Mouse (Mus musculus) liver, embryonic 15.5 days (tissue): ENCODE data around the gene Vps52. TPM values are rescaled to one million over a fixed set of nuclear protein-coding genes. Genes with fewer than 3 reads are reported as not detected.

Experiments used
- ATAC-seq: fragments of 200-750 bp; cut with Nextera tagmentation; 2 replicates; pipeline ENCODE4 v1.8.0; 2017; ENCODE audit warnings: moderate number of reproducible peaks, mild to moderate bottlenecking, moderate library complexity; ENCODE audit not compliant: insufficient read depth
- H3K27ac ChIP-seq: fragments of 300-500 bp; sonication (generic); replicated peaks from 2 replicates; pipeline ENCODE4 v1.5.1; 2015; ENCODE audit warnings: mild to moderate bottlenecking, inconsistent platforms
- H3K27me3 ChIP-seq: fragments of 300-500 bp; sonication (generic); 2 replicates; pipeline ENCODE4 v1.6.1; 2015; ENCODE audit warnings: mild to moderate bottlenecking, inconsistent platforms
- H3K36me3 ChIP-seq: fragments of 300-500 bp; sonication (generic); replicated peaks from 2 replicates; pipeline ENCODE4 v1.6.1; 2015; ENCODE audit warnings: moderate library complexity, mild to moderate bottlenecking, inconsistent platforms
- H3K4me1 ChIP-seq: fragments of 300-500 bp; sonication (generic); replicated peaks from 2 replicates; pipeline ENCODE4 v1.6.1; 2015; ENCODE audit warnings: inconsistent platforms
- H3K4me2 ChIP-seq: fragments of 300-500 bp; sonication (generic); 2 replicates; pipeline ENCODE4 v1.6.1; 2015; ENCODE audit warnings: moderate library complexity, mild to moderate bottlenecking, inconsistent platforms
- H3K4me3 ChIP-seq: fragments of 300-500 bp; sonication (generic); replicated peaks from 2 replicates; pipeline ENCODE4 v1.5.1; 2015; ENCODE audit warnings: mild to moderate bottlenecking, inconsistent platforms
- H3K9ac ChIP-seq: fragments of 300-500 bp; sonication (generic); 2 replicates; pipeline ENCODE4 v1.6.1; 2015; ENCODE audit warnings: moderate library complexity, mild to moderate bottlenecking, inconsistent platforms
- H3K9me3 ChIP-seq: fragments of 300-500 bp; sonication (generic); replicated peaks from 2 replicates; pipeline ENCODE4 v1.6.1; 2016; ENCODE audit warnings: inconsistent platforms
- WGBS: fragments of 180-500 bp; shearing (Covaris S2); methylation state at CpG from one replicate; pipeline ENCODE4 v1.1.7; 2015; ENCODE audit warnings: mixed read lengths; ENCODE audit not compliant: insufficient replicate concordance; 5-methylcytosine and 5-hydroxymethylcytosine counted together
- polyA plus RNA-seq: library from polyadenylated mRNA; unstranded; fragments of >200 nt; fragmentation: Nextera tagmentation; extraction: Ambion mirVana; gene quantifications from 2 replicates; pipeline ENCODE4 v1.2.1, GENCODE M21; 2015

Gene Vps52
- polyA plus RNA-seq: 23.3 and 24.6 TPM in 2 replicates

DNA sequence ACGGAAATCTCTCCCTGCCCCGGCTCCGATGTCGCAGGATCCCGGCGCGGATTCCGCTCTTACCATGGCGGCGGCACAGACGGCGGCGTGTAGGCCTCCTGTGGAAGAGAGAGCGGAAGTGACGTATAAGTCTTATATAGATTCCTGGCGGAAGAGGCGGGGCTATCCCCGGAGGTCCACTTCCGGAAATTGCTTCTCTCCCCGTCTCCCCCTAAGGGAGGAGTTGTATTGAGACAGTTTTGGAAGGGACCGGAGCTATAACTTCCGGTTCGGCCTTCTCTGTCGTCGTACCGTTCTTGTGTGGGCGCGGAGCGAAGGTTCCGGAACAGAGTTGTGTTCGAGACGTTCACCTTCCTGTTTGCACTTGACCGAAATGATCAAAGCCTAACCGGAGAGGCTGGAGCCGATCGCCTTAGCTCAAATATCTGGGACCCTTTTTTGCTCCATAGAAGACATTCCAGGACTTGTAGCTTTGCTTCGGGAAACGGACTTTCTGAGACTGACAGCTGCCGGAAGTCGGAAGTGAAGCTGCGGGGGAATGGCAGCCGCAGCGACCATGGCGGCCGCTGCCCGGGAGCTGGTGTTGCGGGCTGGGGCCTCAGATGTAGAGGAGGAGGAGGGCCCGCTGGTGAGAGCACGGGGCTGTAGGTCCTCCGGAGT is at the start of gene Vps52, which contains the start of gene Rps18:
Gene Vps52, plus strand, starts transcription at position 258 of the 660 bp plus-strand sequence.
Gene Rps18, minus strand, starts transcription at position 447 of the 660 bp plus-strand sequence.
- WGBS: under 1% methylated on average over 50 of the region's 50 CpGs
- Histone ChIP-seq H3K36me3 (peaks cover 60% of the 10 kb centered on the region), H3K9me3 (no peaks in the 10 kb centered on the region), H3K4me2 (peak within 1 kb of the TSS; percentile 96), H3K27me3 (no peaks in the 10 kb centered on the region), H3K9ac (peak within 1 kb of the TSS; percentile 89), H3K4me3 (peak within 1 kb of the TSS; percentile 81), H3K4me1 (peaks cover 57% of the 10 kb centered on the region), H3K27ac (peak within 1 kb of the TSS; percentile 93)
- peak; percentile 84 for ATAC-seq

DNA sequence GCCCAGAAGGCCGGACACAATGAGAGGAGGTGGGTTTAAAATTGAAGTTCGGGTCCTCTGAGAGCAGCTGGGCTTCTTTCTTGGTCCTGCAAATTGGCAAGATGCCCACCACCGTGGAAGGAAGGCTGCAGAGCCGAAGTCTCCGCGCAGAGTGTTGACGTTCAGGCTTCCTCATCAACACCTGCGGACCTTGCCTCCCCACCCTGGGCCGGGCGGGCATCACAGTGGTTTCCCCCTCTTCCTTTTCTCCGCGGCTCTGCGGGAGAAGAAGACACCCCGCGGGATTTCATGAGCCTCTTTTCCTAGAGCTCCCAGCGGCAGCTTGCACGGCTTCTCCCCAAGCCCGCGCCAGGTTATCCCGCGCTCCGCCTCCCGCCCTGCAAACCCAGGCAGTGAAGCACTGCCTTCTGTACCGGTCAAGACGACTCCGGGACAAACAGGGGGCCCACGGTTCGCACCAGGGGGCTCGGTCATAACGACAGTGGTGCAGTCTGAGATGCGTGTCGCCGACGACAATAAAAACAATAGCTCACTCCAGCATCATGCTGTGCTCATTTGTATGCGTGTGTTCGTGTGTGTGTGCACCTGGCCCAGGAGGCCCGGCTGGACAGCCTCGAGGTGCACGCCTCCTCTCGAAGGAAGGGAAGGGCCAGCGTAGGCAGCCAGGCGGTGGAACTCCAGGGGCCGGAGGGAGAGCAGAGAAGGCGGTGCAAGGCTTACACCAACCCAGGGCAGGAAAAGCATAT is 47.1 kb upstream of the Vps52 start:
- no peaks in the 10 kb centered on the region for H3K9me3 ChIP-seq
- ATAC-seq: peak; percentile 58
- peak overlapping the region; percentile 85 for H3K4me3 ChIP-seq
- H3K9ac ChIP-seq: peak overlapping the region; percentile 89
- under 1% methylated on average over 43 of the region's 44 CpGs for WGBS
- peaks cover 62% of the 10 kb centered on the region for H3K4me1 ChIP-seq
- peak overlapping the region; percentile 93 for H3K27ac ChIP-seq
- H3K4me2 ChIP-seq: peak overlapping the region; percentile 100
- H3K27me3 ChIP-seq: no peaks in the 10 kb centered on the region
- H3K36me3 ChIP-seq: peaks cover 28% of the 10 kb centered on the region

DNA sequence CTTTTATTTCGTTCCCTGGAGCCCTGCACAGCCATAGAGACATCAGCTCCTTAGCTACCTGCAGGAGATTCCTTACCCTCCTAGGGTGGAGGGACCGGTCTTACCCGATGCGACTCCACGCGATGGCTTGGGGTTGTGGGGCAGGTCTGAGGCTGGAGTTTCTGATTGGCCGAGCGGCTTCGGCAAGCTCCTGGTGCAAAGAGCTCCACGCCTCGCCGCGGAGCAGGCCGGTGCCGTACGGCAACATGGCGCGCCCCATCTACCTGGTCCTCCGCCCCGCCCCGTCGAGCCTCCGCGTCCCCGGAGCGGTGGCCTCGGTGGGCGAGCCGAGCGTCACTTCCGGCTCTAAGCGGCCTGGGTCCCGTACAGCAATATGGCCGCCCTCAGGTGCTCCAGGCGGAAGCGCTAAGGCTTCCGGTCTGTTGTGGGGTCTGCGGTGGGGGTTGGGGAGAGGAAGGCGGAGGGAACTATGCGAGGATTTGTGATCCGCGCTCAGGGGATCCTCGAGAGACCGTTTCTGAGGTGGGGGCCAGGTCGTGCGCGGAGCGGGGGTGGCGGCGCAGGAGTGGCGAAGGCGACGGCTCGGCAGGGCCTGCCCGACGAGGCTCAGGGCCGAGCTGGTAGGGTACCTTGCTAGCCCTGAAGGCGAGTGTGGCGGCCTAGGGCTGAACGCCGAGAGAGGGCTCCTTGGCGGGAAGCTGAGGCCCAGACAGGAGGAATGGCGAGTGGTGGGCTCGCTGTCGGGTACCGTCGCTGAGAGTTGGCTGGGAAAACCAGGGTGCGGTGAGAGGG is 46.3 kb upstream of the Vps52 start, which contains the start of gene Daxx:
Gene Daxx, plus strand, starts transcription at position 338 of the 792 bp plus-strand sequence.
- H3K9ac ChIP-seq: peak within 1 kb of the TSS; percentile 89
- H3K4me3 ChIP-seq: peak within 1 kb of the TSS; percentile 85
- H3K36me3 ChIP-seq: peaks cover 36% of the 10 kb centered on the region
- H3K9me3 ChIP-seq: no peaks in the 10 kb centered on the region
- no peaks in the 10 kb centered on the region for H3K27me3 ChIP-seq
- ATAC-seq: peak; percentile 94
- peaks cover 60% of the 10 kb centered on the region for H3K4me1 ChIP-seq
- H3K4me2 ChIP-seq: peak within 1 kb of the TSS; percentile 100
- peak within 1 kb of the TSS; percentile 93 for H3K27ac ChIP-seq
- under 1% methylated on average over 68 of the region's 68 CpGs for WGBS

DNA sequence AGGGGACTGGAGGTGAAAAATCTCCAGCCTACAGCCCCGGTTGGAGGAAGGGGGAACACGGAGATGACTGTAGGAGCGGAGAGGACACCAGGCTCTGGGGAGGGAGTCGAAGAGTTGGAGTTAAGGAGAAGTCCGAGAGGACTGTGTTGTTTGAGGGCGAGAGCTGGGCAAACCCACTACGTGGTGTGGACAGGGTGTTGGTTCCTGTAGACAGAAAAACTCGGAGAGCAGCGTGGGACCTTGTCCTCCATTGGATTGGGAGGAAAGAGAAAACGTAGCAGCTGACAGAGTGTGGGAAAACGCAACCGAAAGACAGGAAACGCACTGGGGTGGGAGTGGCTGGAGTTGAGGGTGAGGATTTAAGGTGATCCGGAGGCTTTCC is 45.8 kb upstream of the Vps52 start:
- peak overlapping the region; percentile 93 for H3K27ac ChIP-seq
- peak overlapping the region; percentile 89 for H3K9ac ChIP-seq
- no peak for ATAC-seq
- under 1% methylated on average over 14 of the region's 14 CpGs for WGBS
- H3K27me3 ChIP-seq: no peaks in the 10 kb centered on the region
- no peaks in the 10 kb centered on the region for H3K9me3 ChIP-seq
- H3K4me2 ChIP-seq: peak overlapping the region; percentile 100
- peaks cover 42% of the 10 kb centered on the region for H3K36me3 ChIP-seq
- peaks cover 63% of the 10 kb centered on the region for H3K4me1 ChIP-seq
- H3K4me3 ChIP-seq: peak overlapping the region; percentile 85

DNA sequence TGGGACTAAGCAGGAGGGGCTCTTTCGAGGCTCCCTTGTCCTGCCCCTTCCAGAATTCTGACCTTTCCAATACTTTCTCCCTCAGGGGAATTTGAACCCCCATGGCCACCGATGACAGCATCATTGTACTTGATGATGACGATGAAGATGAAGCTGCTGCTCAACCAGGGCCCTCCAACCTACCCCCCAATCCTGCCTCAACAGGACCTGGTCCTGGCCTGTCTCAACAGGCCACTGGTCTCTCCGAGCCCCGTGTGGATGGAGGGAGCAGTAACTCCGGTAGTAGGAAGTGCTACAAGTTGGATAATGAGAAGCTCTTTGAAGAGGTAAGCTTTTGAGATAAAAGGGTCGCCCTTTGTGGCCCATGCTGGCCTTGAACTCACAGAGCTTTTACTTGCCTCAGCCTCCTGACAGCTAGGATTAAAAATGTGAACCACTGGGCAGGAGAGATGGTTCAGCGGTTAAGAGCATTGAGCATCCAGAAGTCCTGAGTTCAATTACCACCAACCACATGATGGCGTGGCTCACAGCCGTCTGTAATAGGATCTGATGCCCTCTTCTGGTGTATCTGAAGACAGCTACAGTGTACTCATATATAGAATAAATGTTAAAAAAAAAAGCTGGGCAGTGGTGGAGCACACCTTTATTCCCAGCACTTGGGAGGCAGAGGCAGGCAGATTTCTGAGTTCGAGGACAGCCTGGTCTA is 45.1 kb upstream of the Vps52 start:
- peak overlapping the region; percentile 100 for H3K4me2 ChIP-seq
- H3K27me3 ChIP-seq: no peaks in the 10 kb centered on the region
- WGBS: 36% methylated on average over 11 of the region's 11 CpGs
- peaks cover 46% of the 10 kb centered on the region for H3K36me3 ChIP-seq
- no peak for ATAC-seq
- H3K27ac ChIP-seq: peak overlapping the region; percentile 93
- H3K4me3 ChIP-seq: peak overlapping the region; percentile 85
- H3K9me3 ChIP-seq: no peaks in the 10 kb centered on the region
- peaks cover 68% of the 10 kb centered on the region for H3K4me1 ChIP-seq
- peak overlapping the region; percentile 89 for H3K9ac ChIP-seq

DNA sequence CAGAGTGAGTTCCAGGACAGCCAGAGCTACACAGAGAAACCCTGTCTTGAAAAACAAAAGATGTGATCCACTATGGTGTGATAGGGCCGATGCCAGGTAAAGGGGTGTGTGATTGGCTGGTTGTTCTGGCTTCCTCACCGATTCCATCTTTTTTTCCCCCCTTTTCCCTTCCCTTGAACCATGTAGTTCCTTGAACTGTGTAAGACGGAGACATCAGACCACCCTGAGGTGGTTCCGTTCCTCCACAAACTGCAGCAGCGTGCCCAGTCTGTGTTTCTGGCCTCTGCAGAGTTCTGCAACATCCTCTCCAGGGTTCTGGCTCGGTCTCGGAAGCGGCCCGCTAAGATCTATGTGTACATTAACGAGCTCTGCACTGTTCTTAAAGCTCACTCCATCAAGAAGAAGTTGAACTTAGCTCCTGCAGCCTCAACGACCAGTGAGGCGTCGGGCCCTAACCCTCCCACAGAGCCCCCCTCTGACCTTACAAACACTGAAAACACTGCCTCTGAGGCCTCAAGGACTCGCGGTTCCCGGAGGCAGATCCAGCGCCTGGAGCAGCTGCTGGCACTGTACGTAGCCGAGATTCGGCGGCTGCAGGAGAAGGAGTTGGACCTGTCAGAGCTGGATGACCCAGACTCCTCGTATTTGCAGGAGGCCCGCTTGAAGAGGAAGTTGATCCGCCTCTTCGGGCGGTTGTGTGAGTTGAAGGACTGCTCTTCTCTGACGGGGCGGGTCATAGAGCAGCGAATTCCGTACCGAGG is 44.4 kb upstream of the Vps52 start:
- 88% methylated on average over 31 of the region's 31 CpGs for WGBS
- Histone ChIP-seq H3K9me3 (no peaks in the 10 kb centered on the region), H3K4me1 (peaks cover 69% of the 10 kb centered on the region), H3K9ac (no peak overlapping the region), H3K4me2 (no peak overlapping the region), H3K27me3 (no peaks in the 10 kb centered on the region), H3K27ac (no peak overlapping the region), H3K4me3 (no peak overlapping the region), H3K36me3 (peaks cover 46% of the 10 kb centered on the region)
- no peak for ATAC-seq

DNA sequence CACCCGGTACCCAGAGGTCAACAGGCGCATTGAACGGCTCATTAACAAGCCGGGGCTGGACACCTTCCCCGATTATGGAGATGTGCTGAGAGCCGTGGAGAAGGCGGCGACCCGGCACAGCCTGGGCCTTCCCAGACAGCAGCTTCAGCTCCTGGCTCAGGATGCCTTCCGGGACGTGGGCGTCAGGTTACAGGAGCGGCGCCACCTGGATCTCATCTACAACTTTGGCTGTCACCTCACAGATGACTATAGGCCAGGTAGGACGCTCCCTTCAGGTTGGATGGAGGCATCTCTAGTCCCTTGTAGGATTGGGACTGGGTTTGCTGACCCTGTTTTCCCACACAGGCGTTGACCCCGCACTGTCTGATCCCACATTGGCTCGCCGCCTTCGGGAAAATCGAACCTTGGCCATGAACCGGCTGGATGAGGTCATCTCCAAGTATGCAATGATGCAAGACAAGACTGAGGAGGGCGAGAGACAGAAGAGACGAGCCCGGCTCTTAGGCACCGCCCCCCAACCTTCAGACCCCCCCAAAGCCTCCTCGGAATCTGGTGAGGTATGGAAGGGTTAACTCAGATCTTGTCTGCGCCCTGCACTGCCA is 43.7 kb upstream of the Vps52 start:
- no peak overlapping the region for H3K4me2 ChIP-seq
- no peaks in the 10 kb centered on the region for H3K27me3 ChIP-seq
- H3K9me3 ChIP-seq: peaks cover 3% of the 10 kb centered on the region; the same call in 1 of the 2 replicates
- H3K4me3 ChIP-seq: no peak overlapping the region
- peaks cover 75% of the 10 kb centered on the region for H3K4me1 ChIP-seq
- H3K36me3 ChIP-seq: peaks cover 49% of the 10 kb centered on the region
- H3K9ac ChIP-seq: no peak overlapping the region
- no peak for ATAC-seq
- 90% methylated on average over 28 of the region's 28 CpGs for WGBS
- no peak overlapping the region for H3K27ac ChIP-seq

DNA sequence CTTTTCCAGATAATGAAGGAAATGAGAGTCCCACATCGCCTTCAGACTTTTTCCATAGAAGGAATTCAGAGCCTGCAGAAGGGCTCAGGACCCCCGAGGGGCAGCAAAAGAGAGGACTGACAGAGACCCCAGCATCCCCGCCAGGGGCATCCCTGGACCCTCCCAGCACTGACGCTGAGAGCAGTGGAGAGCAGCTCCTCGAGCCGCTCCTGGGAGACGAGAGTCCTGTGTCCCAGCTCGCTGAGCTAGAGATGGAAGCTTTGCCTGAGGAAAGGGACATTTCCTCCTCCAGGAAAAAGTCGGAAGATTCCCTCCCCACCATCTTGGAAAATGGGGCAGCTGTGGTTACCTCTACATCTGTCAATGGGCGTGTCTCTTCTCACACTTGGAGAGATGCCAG is 42.3 kb upstream of the Vps52 start:
- ATAC-seq: no peak
- Histone ChIP-seq H3K4me1 (peaks cover 77% of the 10 kb centered on the region), H3K27me3 (no peaks in the 10 kb centered on the region), H3K9ac (no peak overlapping the region), H3K9me3 (peaks cover 16% of the 10 kb centered on the region), H3K4me2 (no peak overlapping the region), H3K27ac (no peak overlapping the region), H3K36me3 (peaks cover 63% of the 10 kb centered on the region), H3K4me3 (no peak overlapping the region)
- WGBS: 85% methylated on average over 10 of the region's 10 CpGs

DNA sequence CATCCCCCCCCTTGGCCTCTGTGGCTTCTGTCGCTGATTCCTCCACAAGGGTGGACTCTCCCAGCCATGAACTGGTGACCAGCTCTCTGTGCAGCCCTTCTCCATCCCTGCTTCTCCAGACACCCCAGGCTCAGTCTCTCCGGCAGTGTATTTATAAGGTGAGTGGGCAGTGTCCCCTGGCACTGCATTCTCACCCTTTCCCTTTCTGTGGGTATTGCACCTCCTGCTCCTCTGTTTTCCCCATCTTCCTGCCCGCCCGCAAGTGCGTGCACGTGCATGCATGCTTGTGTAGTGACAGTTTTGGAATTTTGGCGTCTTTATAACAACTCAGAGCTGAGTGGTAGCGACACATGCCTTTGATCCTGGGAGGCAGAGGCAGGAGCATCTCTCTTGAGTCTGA is 41.7 kb upstream of the Vps52 start:
- Histone ChIP-seq H3K4me2 (no peak overlapping the region), H3K36me3 (peaks cover 66% of the 10 kb centered on the region), H3K9ac (no peak overlapping the region), H3K4me1 (peaks cover 77% of the 10 kb centered on the region), H3K27ac (peak overlapping the region; percentile 88; the same call in 1 of the 2 replicates), H3K9me3 (peaks cover 20% of the 10 kb centered on the region), H3K27me3 (no peaks in the 10 kb centered on the region), H3K4me3 (no peak overlapping the region)
- 91% methylated on average over 8 of the region's 8 CpGs for WGBS
- ATAC-seq: no peak
